Mouse (Mus musculus) brain, embryonic 14.5 days (tissue): ENCODE measurements at regions not wholly inside any gene's neighbourhood (a gene's known extent, or its start where the extent isn't known, plus 50 kb on each side); places are given as distances from the start of the nearest gene placed in this dataset.

Experiments
- CTCF ChIP-seq: fragments of 200-500 bp; IDR thresholded peaks from 2 replicates; pipeline ENCODE4 v1.5.1; 2012; ENCODE audit warnings: inconsistent platforms, mild to moderate bottlenecking, moderate library complexity, borderline replicate concordance; ENCODE audit not compliant: insufficient read depth, insufficient read length; ENCODE audit errors: extremely low read depth
- POLR2A ChIP-seq: fragments of 200-500 bp; IDR thresholded peaks from 2 replicates; pipeline ENCODE4 v1.6.1; 2012; ENCODE audit warnings: mild to moderate bottlenecking, inconsistent platforms, borderline replicate concordance; ENCODE audit not compliant: poor library complexity, insufficient read depth, insufficient read length, severe bottlenecking; ENCODE audit errors: extremely low read depth

- TF ChIP-seq CTCF: no peak
- no peak for TF ChIP-seq POLR2A
Measured at GRCm38 (mm10) chr15:63532337-63533055, 312.5 kb downstream of the Gsdmc2 start.
